Mouse (Mus musculus) hindbrain, embryonic 11.5 days (tissue): ENCODE results near the gene Dlec1. TPM values are rescaled to one million over a fixed set of nuclear protein-coding genes. Genes with fewer than 3 reads are reported as not detected.

Experiments used
- ATAC-seq: fragments of 200-750 bp; cut with Nextera tagmentation; 2 replicates; pipeline ENCODE4 v1.8.0; 2017; ENCODE audit warnings: mild to moderate bottlenecking, moderate TSS enrichment, moderate library complexity; ENCODE audit not compliant: low FRiP score
- DNase-seq: peaks from one replicate; pipeline ENCODE4 v3.0.0-alpha.2; 2015; ENCODE audit warnings: low spot score
- H3K27ac ChIP-seq: fragments of 300-500 bp; sonication (generic); 2 replicates; pipeline ENCODE4 v1.5.1; 2014; ENCODE audit warnings: mild to moderate bottlenecking, low read depth, low read length
- H3K27me3 ChIP-seq: fragments of 300-500 bp; sonication (generic); 2 replicates; pipeline ENCODE4 v1.6.1; 2014; ENCODE audit warnings: mild to moderate bottlenecking, low read length, moderate library complexity, mixed read lengths; ENCODE audit not compliant: control insufficient read depth, insufficient read depth
- H3K36me3 ChIP-seq: fragments of 300-500 bp; sonication (generic); 2 replicates; pipeline ENCODE4 v1.6.1; 2014; ENCODE audit warnings: mild to moderate bottlenecking, low read length, moderate library complexity, mixed read lengths; ENCODE audit not compliant: control insufficient read depth, insufficient read depth
- H3K4me1 ChIP-seq: fragments of 300-500 bp; sonication (generic); replicated peaks from 2 replicates; pipeline ENCODE4 v1.6.1; 2014; ENCODE audit warnings: low read length, mixed read lengths; ENCODE audit not compliant: control insufficient read depth, insufficient read depth
- H3K4me2 ChIP-seq: fragments of 300-500 bp; sonication (generic); replicated peaks from 2 replicates; pipeline ENCODE4 v1.6.1; 2014; ENCODE audit warnings: mild to moderate bottlenecking, low read depth, low read length
- H3K4me3 ChIP-seq: fragments of 300-500 bp; sonication (generic); 2 replicates; pipeline ENCODE4 v1.5.1; 2014; ENCODE audit warnings: low read depth, low read length
- H3K9ac ChIP-seq: fragments of 300-500 bp; sonication (generic); 2 replicates; pipeline ENCODE4 v1.6.1; 2014; ENCODE audit warnings: low read depth, low read length
- H3K9me3 ChIP-seq: fragments of 300-500 bp; sonication (generic); 2 replicates; pipeline ENCODE4 v1.6.1; 2016; ENCODE audit warnings: low read length; ENCODE audit not compliant: control insufficient read depth
- WGBS: fragments of 180-500 bp; shearing (Covaris S2); extraction: QIAGEN DNeasy Blood & Tissue Kit; methylation state at CpG from one replicate; pipeline ENCODE4 v1.1.7; 2014; 5-methylcytosine and 5-hydroxymethylcytosine counted together
- polyA plus RNA-seq: library from polyadenylated mRNA; unstranded; fragments of >200 nt; fragmentation: Nextera tagmentation; extraction: Ambion mirVana; gene quantifications from 2 replicates; pipeline ENCODE4 v1.2.1, GENCODE M21; 2014

Dlec1 gene
- polyA plus RNA-seq, 1 experiment from 2014 or later, result 1.4 TPM

DNA sequence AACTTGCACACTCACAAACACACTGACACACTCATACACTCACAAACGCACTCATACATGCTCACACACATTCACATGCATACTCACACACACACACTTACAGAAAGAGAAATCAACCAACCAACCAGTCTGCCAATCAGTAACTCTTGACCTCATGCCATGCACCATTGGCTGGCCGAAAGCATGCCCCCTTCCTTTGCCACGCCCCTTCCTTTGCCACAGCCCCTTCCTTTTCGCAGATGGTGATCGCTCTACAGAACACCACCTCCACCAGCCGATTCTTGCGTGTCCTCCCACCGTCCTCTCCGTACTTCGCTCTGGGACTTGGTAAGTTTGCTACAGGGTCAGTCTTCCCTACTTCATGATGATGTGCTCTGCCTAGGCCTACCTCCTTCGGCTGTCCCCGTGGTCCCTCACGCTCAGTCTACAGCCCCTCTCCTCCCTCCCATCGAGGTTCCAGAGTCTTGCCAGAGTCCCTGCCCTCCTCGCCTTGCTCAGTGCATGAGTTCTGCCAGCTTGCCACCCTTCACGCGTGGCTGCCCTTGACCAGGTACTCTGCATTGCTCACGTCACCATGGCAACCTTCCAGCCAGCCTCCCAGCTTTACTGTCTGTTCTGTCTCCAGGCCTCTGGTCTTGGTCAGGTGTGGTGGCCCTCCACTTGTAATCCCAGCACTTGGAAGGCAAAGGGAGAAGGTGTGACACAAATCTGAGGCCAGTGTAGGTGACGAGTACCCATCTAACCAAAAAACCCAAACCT lies 17.3 kb downstream of the Dlec1 start:
- DNase-seq, result no peak

DNA sequence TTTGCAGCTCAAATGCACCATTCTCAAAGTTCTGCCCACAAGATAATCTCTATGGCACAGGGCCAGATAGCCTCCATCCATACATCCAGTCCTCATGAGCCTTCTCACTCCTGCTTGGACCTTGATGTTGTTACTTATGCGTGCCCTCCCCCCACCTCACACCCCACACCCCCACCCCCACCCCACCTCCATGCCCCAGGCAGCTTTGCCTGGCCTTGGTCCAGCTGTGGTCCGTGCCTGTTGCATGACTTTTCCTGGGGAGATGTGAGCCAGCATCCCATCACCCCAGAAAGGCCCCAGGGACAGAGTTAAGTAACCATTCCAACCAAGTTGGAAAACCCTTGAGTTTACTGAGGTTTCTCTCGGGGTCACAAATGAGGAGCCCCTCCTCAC lies 17.9 kb downstream of the Dlec1 start:
- DNase-seq, result no peak
- 76% methylated on average over 3 of the region's 3 CpGs for WGBS
- H3K27me3 ChIP-seq, result no peaks in the 10 kb centered on the region
- ATAC-seq, result no peak
- H3K36me3 ChIP-seq, result no peaks in the 10 kb centered on the region
- H3K4me1 ChIP-seq, result no peaks in the 10 kb centered on the region
- H3K9ac ChIP-seq, result no peak overlapping the region
- H3K27ac ChIP-seq, result no peak overlapping the region
- no peak overlapping the region for H3K4me2 ChIP-seq
- no peak overlapping the region for H3K4me3 ChIP-seq
- no peaks in the 10 kb centered on the region for H3K9me3 ChIP-seq

More for the DNA sequence above, 17.3 kb downstream of the Dlec1 start:
- H3K9ac ChIP-seq, result no peak overlapping the region
- no peak overlapping the region for H3K27ac ChIP-seq
- H3K9me3 ChIP-seq, result no peaks in the 10 kb centered on the region
- no peak overlapping the region for H3K4me2 ChIP-seq
- no peaks in the 10 kb centered on the region for H3K27me3 ChIP-seq
- H3K4me3 ChIP-seq, result no peak overlapping the region
- 88% methylated on average over 19 of the region's 19 CpGs for WGBS
- H3K36me3 ChIP-seq, result no peaks in the 10 kb centered on the region
- H3K4me1 ChIP-seq, result no peaks in the 10 kb centered on the region
- ATAC-seq, result no peak

DNA sequence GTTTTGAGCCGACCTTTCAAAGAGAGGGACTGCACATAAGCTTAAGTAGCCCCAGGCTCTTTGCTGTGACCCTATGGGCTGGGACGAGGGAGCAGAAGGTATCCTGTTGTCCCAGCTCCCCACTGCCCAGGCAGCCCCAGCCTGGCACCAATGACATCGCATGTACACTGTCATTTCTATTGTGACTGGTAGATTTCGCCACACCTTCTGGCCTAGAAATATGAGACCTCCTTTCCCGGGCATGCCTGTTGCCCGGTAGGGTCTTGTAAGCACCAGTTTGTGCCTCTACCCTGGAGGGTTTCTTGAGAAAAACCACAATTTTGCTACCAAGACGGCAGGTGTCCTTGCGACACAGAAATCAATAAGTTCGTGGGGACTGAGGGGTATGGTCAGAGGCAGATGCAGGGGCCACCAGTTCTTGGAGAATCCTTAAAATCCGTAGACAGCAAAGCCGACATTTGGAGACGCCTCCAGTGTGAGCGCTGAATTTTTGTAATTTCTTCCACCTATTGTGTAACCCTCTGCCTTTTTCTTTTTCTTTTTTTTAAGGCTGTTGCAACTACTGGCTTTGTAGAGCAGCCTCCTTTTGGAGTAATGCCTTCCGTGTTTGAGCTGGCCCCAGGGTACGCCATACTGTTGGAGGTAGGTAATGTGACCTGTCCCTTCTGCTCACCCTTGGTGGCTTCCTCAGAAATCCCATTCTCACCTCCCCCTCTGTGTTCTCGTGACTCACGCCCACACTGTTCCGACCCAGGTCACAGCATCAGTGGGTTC lies 20.5 kb downstream of the Dlec1 start:
- no peaks in the 10 kb centered on the region for H3K36me3 ChIP-seq
- H3K9ac ChIP-seq, result no peak overlapping the region
- no peaks in the 10 kb centered on the region for H3K27me3 ChIP-seq
- WGBS, result 84% methylated on average over 18 of the region's 18 CpGs
- H3K27ac ChIP-seq, result no peak overlapping the region
- DNase-seq, result no peak
- no peak overlapping the region for H3K4me3 ChIP-seq
- H3K4me2 ChIP-seq, result no peak overlapping the region
- ATAC-seq, result no peak
- H3K4me1 ChIP-seq, result no peaks in the 10 kb centered on the region
- H3K9me3 ChIP-seq, result no peaks in the 10 kb centered on the region

DNA sequence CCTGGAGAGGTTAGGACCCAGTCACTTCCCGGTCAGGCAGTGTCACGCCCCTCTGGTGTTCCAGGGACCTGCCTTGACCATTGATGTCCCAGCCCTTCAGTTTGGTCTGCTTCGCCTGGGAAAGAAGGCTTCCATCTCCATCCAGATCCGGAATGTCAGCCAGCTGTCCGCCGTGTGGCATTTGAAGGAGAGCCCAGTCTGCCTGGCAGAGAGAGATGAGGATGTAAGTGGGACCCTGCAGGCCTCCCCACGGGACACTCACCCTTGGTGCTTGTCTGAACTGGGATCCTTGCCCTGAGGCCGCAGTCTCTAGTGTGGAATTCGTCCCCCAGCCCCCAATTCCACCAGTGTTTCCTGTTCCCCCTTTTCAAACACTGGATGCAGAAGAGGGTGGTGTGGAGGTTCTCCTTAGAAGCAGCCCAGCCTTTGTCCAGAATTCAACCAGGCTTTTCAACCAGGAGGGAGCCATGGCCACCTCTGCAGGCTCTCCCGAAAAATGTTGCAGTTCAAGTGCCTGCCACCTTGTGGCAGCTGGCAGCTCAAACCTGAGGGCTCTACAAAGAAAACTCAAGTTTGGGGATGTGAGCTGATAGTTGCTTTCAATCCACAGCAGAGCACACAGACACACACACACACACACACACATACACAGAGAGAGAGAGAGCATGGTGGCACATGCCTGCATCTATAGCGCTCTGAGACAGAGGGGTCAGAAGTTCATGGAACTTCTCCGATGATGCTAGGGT lies 26.3 kb downstream of the Dlec1 start:
- no peaks in the 10 kb centered on the region for H3K9me3 ChIP-seq
- WGBS, result 79% methylated on average over 12 of the region's 12 CpGs
- no peaks in the 10 kb centered on the region for H3K4me1 ChIP-seq
- H3K4me3 ChIP-seq, result no peak overlapping the region
- ATAC-seq (no peak), DNase-seq (no peak)
- no peak overlapping the region for H3K4me2 ChIP-seq
- no peaks in the 10 kb centered on the region for H3K36me3 ChIP-seq
- H3K9ac ChIP-seq, result no peak overlapping the region
- H3K27ac ChIP-seq, result no peak overlapping the region
- H3K27me3 ChIP-seq, result no peaks in the 10 kb centered on the region

DNA sequence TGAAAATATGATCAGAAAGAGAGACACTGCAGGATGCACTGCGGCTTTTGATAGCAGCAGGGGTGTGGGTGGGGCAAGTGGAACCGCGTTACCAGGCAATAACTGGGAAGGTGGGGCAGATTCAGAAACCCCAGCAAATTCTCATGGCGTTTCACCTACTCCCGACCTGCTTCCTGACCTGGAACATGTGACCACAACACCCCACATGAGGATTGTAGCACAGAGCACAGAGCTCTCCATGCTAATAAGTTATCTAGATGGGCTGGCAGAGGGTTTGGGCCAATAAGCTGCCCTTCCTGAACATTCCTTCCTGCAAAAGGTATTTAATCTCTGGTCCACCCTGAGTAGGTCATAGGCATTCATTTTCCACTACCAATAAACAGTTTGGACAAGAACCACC lies 28.4 kb downstream of the Dlec1 start:
- WGBS, result 64% methylated on average over 5 of the region's 5 CpGs

DNA sequence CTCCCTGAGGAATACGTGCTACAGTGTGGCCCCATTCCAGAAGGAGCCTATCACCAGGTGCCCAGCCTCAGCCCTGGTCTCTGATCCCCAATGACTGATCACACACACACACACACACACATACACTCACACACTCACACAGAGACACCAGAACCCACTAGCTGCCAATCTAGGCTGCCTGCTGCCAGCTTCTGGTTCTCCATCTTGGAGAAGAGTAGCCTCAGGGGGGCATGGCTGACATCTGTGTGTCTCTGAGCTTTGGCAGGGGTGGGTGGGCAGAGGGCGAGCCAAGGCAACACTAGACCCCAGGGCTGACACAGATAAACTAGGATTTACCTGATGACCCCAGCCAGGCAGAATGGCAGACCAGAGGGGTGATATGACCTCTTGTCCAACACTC lies 36.6 kb downstream of the Dlec1 start:
- Histone ChIP-seq H3K27ac (no peak overlapping the region), H3K9ac (no peak overlapping the region), H3K4me2 (no peak overlapping the region), H3K4me3 (no peak overlapping the region), H3K27me3 (no peaks in the 10 kb centered on the region), H3K9me3 (no peaks in the 10 kb centered on the region), H3K4me1 (no peaks in the 10 kb centered on the region), H3K36me3 (no peaks in the 10 kb centered on the region)
- 90% methylated on average over 2 of the region's 2 CpGs for WGBS
- no peak for ATAC-seq
- DNase-seq, result no peak

More for the DNA sequence above, 28.4 kb downstream of the Dlec1 start:
- no peak for DNase-seq
- Histone ChIP-seq H3K27me3 (no peaks in the 10 kb centered on the region), H3K4me2 (no peak overlapping the region), H3K27ac (no peak overlapping the region), H3K4me3 (no peak overlapping the region), H3K9ac (no peak overlapping the region), H3K36me3 (no peaks in the 10 kb centered on the region), H3K9me3 (no peaks in the 10 kb centered on the region), H3K4me1 (no peaks in the 10 kb centered on the region)
- no peak for ATAC-seq

DNA sequence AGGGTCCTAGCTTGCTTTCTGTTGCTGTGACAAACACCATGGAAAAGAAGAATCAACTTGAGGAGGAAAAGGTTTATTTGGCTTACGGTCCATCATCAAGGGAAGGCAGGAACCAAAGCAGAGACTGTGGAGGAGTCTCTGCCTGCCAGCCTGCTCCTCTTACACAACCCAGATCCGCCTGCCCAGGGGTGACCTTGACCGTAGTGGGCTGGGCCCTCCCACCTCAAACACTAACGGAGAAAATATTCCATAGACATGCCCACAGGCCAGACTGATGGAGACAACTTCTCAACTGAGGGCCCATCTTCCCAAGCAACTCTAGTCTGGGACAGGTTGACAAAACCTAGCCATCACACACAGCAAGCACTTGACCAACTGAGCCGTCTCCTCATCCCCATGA lies 39.8 kb downstream of the Dlec1 start:
- H3K27ac ChIP-seq, result no peak overlapping the region
- H3K4me2 ChIP-seq, result no peak overlapping the region
- H3K4me3 ChIP-seq, result no peak overlapping the region
- WGBS, result 87% methylated on average over 5 of the region's 5 CpGs
- no peaks in the 10 kb centered on the region for H3K36me3 ChIP-seq
- ATAC-seq (no peak), DNase-seq (no peak)
- H3K27me3 ChIP-seq, result no peaks in the 10 kb centered on the region
- H3K9me3 ChIP-seq, result no peaks in the 10 kb centered on the region
- H3K9ac ChIP-seq, result no peak overlapping the region
- H3K4me1 ChIP-seq, result no peaks in the 10 kb centered on the region

DNA sequence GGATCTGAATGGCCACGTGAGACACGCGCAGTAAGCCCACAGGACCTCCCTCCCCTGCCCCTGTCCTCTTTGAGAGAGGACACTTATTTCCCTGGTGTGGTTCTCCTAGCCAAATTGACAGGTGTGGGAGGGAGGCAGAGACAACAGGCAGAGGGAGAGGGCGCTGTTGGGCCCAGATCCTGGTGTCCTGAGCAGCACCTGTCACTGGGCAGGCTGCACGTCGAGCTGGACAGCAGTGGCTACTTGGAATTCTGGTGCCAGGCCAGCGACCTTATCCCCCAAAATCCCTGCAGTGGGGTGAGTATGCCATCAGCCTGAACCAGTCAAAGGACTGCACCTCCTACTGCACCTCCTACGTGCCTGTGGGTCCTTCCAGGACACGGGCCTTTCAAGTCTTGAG lies 41.1 kb downstream of the Dlec1 start:
- ATAC-seq (no peak), DNase-seq (no peak)
- H3K9me3 ChIP-seq, result no peaks in the 10 kb centered on the region
- H3K4me3 ChIP-seq, result no peak overlapping the region
- H3K27me3 ChIP-seq, result no peaks in the 10 kb centered on the region
- no peaks in the 10 kb centered on the region for H3K4me1 ChIP-seq
- 74% methylated on average over 9 of the region's 9 CpGs for WGBS
- H3K4me2 ChIP-seq, result no peak overlapping the region
- no peak overlapping the region for H3K9ac ChIP-seq
- no peaks in the 10 kb centered on the region for H3K36me3 ChIP-seq
- no peak overlapping the region for H3K27ac ChIP-seq
